Mouse (Mus musculus) cerebellum, postnatal 14 days (tissue): ENCODE results near the gene Retreg1.

Source experiments
- DNase-seq, 2 experiments: peaks; one replicate each; pipeline ENCODE4 v3.0.0; 2021; ENCODE audit warnings: mixed read lengths in 2 of 2

The Retreg1 gene

GRCm38 (mm10) chr15:26021721-26022120, 178.7 kb downstream of the Retreg1 start:
- DNase-seq: no peak

- no peak for DNase-seq
Measured at GRCm38 (mm10) chr15:26022636-26023035, 179.7 kb downstream of the Retreg1 start.
